Mouse (Mus musculus) gonadal fat pad, adult 2 months (tissue): ENCODE measurements around the gene Calr4. TPM values are rescaled to one million over a fixed set of nuclear protein-coding genes. Genes with fewer than 3 reads are reported as not detected.

Source experiments
- DNase-seq: peaks from one replicate; pipeline ENCODE4 v3.0.0-alpha.2; 2012; ENCODE audit warnings: low read depth
- polyA plus RNA-seq: library from polyadenylated mRNA; depleted of rRNA; stranded (reverse); fragments of >200 nt; gene quantifications from 2 replicates; pipeline ENCODE4 v1.2.3, GENCODE M21; 2012; rRNA removed

Calr4 gene
- polyA plus RNA-seq: 0.22 and 0.51 TPM in 2 replicates

- DNase-seq: no peak
Observed at GRCm38 (mm10) chr4:109234185-109234584, at the start of gene Calr4. Gene Calr4, plus strand, starts transcription at chr4:109234485.

DNA sequence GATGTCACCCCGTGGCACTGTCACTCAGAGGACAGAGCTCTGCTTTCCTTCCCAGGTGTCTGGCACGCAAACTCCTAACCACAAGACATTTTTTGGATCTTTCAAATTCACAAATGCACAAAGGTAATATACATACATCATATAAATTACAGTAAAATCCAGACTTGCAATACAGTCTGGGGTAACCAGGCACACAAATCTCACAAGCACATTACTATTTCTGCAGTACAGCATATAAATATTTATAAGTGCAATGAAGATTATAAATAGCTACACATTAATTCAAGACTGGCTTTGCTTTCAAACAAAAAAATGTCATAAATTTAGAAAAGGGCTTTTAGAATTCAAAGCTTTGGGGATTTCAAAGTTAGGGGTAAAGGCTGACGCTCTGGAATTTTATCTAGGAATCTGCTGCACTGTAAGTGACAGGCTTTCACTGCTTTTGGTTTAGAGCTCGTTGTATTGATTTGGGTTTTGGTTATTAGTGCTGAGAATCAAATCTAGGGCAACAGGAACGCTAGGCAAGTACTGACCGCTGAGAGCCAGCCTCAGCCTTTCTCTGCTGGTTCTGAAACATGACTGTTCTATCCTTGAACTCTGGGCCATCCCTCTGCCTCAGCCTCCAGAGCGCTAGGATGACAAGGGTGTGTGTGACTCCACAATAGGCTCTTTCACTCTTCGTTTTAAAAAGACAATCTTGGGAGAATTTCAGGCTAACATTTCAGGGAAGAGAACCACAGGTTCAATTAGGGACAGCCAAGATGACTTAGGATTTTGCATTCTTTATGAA is 48.5 kb upstream of the Calr4 start:
- DNase-seq: no peak

- DNase-seq: no peak
Observed at GRCm38 (mm10) chr4:109191598-109191997, 42.7 kb upstream of the Calr4 start.

DNA sequence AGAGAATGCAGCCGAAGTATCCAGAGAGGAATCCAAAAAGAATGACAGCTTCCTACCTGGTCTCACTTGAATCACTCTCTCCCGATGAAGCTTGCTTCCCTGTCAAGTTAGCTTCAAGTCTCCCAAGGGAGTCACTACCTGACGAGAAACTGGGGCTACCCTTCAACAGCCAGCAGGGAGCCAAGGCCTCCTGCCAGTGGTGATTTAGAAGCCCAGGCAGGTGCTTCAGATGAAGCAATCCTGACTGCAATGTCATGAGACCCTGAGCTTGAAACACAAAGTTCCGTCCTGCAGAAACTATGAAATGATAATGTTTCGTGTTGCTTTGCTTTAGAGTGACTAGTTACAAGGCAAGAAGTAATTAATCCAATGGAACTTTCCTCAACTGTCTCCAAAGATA is 40.4 kb upstream of the Calr4 start:
- no peak for DNase-seq

- DNase-seq: no peak
Observed at GRCm38 (mm10) chr4:109195900-109196629, 38.2 kb upstream of the Calr4 start.

DNA sequence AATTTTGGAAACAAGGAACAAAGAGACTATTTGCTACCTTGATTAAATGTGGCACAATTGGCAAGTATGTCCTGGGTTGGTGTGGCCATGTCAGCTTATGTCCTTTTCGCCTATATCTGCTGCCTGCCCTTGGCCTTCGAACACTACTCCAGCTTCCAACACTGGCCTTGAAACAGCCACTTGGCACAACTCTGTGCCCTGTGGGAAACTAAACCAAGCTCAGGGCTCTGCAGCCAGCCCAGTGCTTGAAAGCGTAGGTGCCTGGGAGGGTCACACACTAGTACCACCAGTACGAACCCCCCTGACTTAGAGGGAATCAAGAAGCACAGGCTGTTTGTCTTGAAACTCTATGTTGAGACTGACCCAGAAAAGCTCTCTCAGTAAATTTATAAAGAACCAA is 35.2 kb upstream of the Calr4 start:
- DNase-seq: no peak

- peak; percentile 74 for DNase-seq
Observed at GRCm38 (mm10) chr4:109201582-109202424, 32.5 kb upstream of the Calr4 start, which contains the start of gene Osbpl9. Gene Osbpl9, minus strand, starts transcription at chr4:109202272.

DNA sequence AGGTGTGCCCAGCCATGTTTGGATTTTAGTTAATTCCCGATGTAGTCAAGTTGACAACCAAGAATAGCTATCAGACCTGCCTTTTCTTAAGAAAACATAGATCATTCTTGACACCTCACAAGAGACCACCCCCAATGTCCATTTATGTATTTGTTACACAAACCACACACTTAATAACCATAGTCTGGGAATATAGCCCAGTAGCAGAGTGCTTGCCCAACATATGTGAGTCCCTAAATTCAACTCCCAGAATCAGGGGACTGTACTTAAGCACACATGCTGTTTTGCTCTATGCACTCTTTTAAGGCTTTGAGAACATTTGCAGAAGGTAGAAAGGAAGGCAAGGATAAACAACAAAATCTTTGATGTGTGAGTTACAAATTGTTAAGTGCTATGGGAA is 30.4 kb upstream of the Calr4 start:
- no peak for DNase-seq

GRCm38 (mm10) chr4:109204416-109204815 is 29.9 kb upstream of the Calr4 start:
- DNase-seq: peak; percentile 47

- DNase-seq: no peak
Observed at GRCm38 (mm10) chr4:109207524-109207923, 26.8 kb upstream of the Calr4 start.

- no peak for DNase-seq
Observed at GRCm38 (mm10) chr4:109210253-109210652, 24.0 kb upstream of the Calr4 start.

- DNase-seq: no peak
Observed at GRCm38 (mm10) chr4:109210881-109211280, 23.4 kb upstream of the Calr4 start.

- DNase-seq: no peak
Observed at GRCm38 (mm10) chr4:109213986-109214385, 20.3 kb upstream of the Calr4 start.

GRCm38 (mm10) chr4:109218008-109218407 is 16.3 kb upstream of the Calr4 start:
- DNase-seq: no peak

GRCm38 (mm10) chr4:109220441-109220940 is 13.8 kb upstream of the Calr4 start:
- no peak for DNase-seq

- no peak for DNase-seq
Observed at GRCm38 (mm10) chr4:109222001-109222400, 12.3 kb upstream of the Calr4 start.

- no peak for DNase-seq
Observed at GRCm38 (mm10) chr4:109224762-109225552, 9.3 kb upstream of the Calr4 start.

- DNase-seq: no peak
Observed at GRCm38 (mm10) chr4:109225606-109226005, 8.7 kb upstream of the Calr4 start.

GRCm38 (mm10) chr4:109226071-109226470 is 8.2 kb upstream of the Calr4 start:
- no peak for DNase-seq

DNA sequence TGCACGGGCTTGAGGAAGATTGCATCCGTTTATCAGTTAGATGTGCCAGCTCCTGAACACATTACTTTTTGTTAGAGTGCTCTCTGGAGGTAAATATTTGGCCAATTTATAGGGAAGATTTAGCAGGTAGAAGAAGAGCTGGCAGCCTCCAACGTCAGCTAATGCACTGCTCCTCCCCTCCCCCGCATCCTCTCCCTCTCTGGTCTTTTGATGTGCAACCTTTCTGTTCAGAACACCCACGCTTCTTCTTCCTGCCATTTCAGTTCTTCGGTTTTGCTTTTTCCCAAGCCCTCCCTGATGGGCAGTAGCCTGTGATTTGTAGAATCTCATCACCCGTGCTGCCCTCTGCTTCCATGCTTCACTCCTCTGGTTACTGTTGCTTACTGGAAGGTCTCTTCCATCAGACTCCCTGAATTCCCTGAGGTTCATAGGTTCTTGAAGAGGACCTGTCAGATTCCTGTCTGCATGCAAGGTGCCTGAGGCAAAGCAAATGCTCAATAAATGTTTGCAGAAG is 4.5 kb upstream of the Calr4 start:
- no peak for DNase-seq

DNA sequence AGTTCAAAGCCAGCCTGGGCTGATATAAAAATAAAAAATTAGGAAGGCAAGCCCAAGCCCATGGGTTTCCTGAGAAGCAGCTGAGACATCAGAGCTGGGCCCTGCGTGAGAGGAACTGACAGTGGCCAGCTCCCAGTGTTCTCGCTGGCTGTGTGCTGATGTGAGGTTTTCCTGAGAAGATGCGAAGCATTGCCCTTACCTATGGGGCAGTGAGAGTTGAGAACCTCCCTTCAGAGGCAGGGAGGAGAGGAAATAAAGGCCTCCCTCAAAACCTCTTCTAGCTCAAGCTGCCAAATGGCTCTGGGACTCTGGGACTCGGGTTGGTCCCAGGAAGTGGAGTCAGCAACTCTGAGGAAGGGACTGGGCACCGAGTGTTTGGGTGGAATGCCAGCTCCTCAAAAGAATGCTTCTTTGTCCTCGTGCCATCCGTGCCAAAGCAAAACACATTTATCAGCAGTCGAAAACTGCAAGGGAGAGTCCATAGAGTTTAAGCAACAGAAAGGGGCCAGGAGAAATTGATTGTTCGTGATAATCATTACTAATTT is 593 bp downstream of the Calr4 start:
- no peak for DNase-seq
